Mouse (Mus musculus) stomach, embryonic 16.5 days (tissue): ENCODE data around the gene Tns1. TPM values are rescaled to one million over a fixed set of nuclear protein-coding genes. Genes with fewer than 3 reads are reported as not detected.

ENCODE experiments used
- ATAC-seq: fragments of 200-750 bp; cut with Nextera tagmentation; 2 replicates; pipeline ENCODE4 v1.8.0; 2017; ENCODE audit warnings: moderate number of reproducible peaks, moderate TSS enrichment; ENCODE audit not compliant: insufficient read depth, low FRiP score
- H3K27ac ChIP-seq: fragments of 300-500 bp; sonication (generic); 2 replicates; pipeline ENCODE4 v1.5.1; 2014; ENCODE audit warnings: low read length
- H3K27me3 ChIP-seq: fragments of 300-500 bp; sonication (generic); 2 replicates; pipeline ENCODE4 v1.6.1; 2014; ENCODE audit warnings: low read length, control low read depth, mixed read lengths; ENCODE audit not compliant: control insufficient read depth, insufficient read depth
- H3K36me3 ChIP-seq: fragments of 300-500 bp; sonication (generic); 2 replicates; pipeline ENCODE4 v1.6.1; 2014; ENCODE audit warnings: low read length; ENCODE audit not compliant: control insufficient read depth, insufficient read depth
- H3K4me1 ChIP-seq: fragments of 300-500 bp; sonication (generic); 2 replicates; pipeline ENCODE4 v1.6.1; 2014; ENCODE audit warnings: low read length, control low read depth, mixed read lengths; ENCODE audit not compliant: control insufficient read depth, insufficient read depth
- H3K4me2 ChIP-seq: fragments of 300-500 bp; sonication (generic); 2 replicates; pipeline ENCODE4 v1.6.1; 2014; ENCODE audit warnings: low read depth, low read length, mixed read lengths
- H3K4me3 ChIP-seq: fragments of 300-500 bp; sonication (generic); replicated peaks from 2 replicates; pipeline ENCODE4 v1.5.1; 2014; ENCODE audit warnings: mild to moderate bottlenecking, low read length
- H3K9ac ChIP-seq: fragments of 300-500 bp; sonication (generic); 2 replicates; pipeline ENCODE4 v1.6.1; 2014; ENCODE audit warnings: low read length
- H3K9me3 ChIP-seq: fragments of 300-500 bp; sonication (generic); replicated peaks from 2 replicates; pipeline ENCODE4 v1.6.1; 2016; ENCODE audit warnings: low read length, control low read depth; ENCODE audit not compliant: control insufficient read depth
- WGBS: fragments of 180-500 bp; shearing (Covaris S2); extraction: QIAGEN DNeasy Blood & Tissue Kit; methylation state at CpG from one replicate; pipeline ENCODE4 v1.1.7; 2014; 5-methylcytosine and 5-hydroxymethylcytosine counted together
- polyA plus RNA-seq: library from polyadenylated mRNA; unstranded; fragments of >200 nt; fragmentation: Nextera tagmentation; extraction: Ambion mirVana; gene quantifications from 2 replicates; pipeline ENCODE4 v1.2.1, GENCODE M21; 2015

Tns1 gene
- polyA plus RNA-seq, 1 experiment from 2014 or later = 45.0 TPM

DNA sequence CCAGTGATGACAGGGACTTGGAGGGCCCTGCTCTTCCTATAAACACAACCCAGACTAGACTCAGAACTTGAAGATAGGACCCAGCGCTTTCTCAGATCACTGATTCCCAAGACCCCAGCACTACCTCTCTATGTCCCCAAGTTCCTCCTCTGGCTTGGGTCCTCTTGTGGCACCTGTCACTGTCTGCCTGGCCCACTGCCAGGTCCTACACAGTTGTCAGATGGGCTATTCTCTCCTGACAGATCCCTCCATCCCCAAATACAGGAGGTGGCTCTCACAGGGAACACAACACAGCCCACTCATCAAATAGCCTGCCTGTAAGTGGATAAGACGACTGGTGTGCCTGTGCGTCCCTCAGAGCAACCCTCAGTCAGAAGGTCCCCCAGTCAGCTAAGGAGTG lies 101.3 kb downstream of the Tns1 start:
- Histone ChIP-seq H3K27ac (no peak overlapping the region), H3K36me3 (no peaks in the 10 kb centered on the region), H3K4me2 (no peak overlapping the region), H3K4me1 (peaks cover 41% of the 10 kb centered on the region), H3K4me3 (no peak overlapping the region), H3K9me3 (no peaks in the 10 kb centered on the region), H3K27me3 (no peaks in the 10 kb centered on the region), H3K9ac (no peak overlapping the region)
- ATAC-seq = no peak
- 85% methylated on average over 3 of the region's 3 CpGs for WGBS

DNA sequence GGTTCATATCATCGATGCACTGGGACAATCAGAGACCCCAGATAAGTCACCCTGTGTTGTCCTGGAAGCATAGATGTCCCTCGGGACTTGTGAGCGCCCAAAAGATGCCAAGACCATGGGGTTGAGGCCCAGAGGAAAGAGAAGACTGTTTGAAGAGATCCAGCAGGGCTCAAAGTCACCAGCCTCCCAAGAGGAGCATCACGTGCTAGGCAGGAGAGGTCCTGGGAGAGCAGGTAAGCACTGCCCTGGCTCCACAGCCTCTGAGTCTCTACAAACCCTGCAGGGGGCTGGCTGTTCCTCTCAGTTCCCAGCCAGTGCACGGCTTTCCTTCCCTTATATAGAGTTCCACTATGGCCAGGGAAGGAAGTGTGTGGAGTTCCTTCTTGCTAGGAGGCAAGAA lies 101.7 kb downstream of the Tns1 start:
- no peak for ATAC-seq
- no peaks in the 10 kb centered on the region for H3K36me3 ChIP-seq
- peaks cover 37% of the 10 kb centered on the region for H3K4me1 ChIP-seq
- H3K27me3 ChIP-seq = no peaks in the 10 kb centered on the region
- no peak overlapping the region for H3K9ac ChIP-seq
- no peak overlapping the region for H3K4me3 ChIP-seq
- WGBS = 86% methylated on average over 5 of the region's 5 CpGs
- H3K9me3 ChIP-seq = no peaks in the 10 kb centered on the region
- H3K4me2 ChIP-seq = no peak overlapping the region
- H3K27ac ChIP-seq = no peak overlapping the region

DNA sequence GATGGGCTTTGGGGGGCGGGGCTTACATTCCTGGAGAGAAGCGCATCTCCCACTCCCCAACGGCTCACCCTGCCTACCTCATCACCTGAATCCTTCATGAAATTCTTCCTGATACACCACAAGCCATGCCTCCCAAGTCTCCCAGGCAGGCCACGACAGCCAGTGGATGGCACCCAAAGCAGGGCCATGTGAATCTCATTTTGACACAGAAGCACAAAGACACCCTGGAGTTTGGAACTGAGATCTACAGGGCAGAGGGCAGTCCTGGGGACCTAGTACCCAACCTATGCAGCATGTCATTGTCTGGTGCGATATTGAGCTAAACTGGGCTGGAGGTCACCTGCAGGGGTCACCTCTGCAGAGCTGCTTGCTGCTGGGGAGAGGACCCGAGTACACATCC lies 104.0 kb downstream of the Tns1 start:
- 71% methylated on average over 6 of the region's 6 CpGs for WGBS

DNA sequence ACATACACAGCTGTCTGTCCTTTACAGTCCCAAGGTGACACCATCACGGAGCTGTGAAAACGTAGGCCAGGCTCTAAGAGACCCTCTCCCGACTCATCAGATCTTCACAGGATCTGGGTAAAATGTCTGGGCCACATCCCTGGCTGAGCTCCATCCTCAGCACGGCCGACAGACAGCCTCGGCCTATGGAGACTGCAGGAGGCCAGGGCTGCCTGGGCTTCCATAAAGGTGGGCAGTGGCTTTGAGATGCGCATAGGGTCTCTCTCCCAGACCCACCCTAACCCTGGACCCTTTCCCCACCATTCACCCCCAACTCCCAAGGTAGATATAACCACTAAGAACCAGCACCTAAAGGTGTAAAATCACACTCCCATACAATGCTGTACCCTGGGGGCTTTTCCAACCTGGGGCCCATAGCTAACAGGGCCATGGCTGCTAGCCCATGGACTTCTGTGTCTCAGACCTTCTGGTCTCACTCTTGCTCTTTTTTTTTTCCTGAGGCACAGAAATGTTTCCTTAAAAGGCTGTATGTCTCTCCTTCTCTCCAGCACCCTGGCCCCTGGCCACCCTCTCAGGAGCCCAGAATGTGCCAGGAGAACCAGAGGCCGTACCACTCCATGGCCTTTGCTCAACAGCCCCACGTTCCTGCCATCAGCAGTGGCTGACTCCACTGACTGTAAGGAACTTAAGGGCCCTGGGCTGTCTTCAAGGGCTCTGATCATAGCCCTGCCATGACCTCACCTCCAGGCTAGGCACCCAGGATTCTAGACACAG lies 106.7 kb downstream of the Tns1 start:
- Histone ChIP-seq H3K36me3 (no peaks in the 10 kb centered on the region), H3K4me1 (peaks cover 24% of the 10 kb centered on the region), H3K27ac (no peak overlapping the region), H3K9ac (no peak overlapping the region), H3K27me3 (no peaks in the 10 kb centered on the region), H3K4me2 (no peak overlapping the region), H3K9me3 (no peaks in the 10 kb centered on the region), H3K4me3 (no peak overlapping the region)
- no peak for ATAC-seq
- 77% methylated on average over 9 of the region's 9 CpGs for WGBS

More for the DNA sequence above, 104.0 kb downstream of the Tns1 start:
- Histone ChIP-seq H3K4me1 (peaks cover 30% of the 10 kb centered on the region), H3K4me2 (no peak overlapping the region), H3K9me3 (no peaks in the 10 kb centered on the region), H3K27ac (no peak overlapping the region), H3K36me3 (no peaks in the 10 kb centered on the region), H3K4me3 (no peak overlapping the region), H3K27me3 (no peaks in the 10 kb centered on the region), H3K9ac (no peak overlapping the region)
- ATAC-seq = no peak

DNA sequence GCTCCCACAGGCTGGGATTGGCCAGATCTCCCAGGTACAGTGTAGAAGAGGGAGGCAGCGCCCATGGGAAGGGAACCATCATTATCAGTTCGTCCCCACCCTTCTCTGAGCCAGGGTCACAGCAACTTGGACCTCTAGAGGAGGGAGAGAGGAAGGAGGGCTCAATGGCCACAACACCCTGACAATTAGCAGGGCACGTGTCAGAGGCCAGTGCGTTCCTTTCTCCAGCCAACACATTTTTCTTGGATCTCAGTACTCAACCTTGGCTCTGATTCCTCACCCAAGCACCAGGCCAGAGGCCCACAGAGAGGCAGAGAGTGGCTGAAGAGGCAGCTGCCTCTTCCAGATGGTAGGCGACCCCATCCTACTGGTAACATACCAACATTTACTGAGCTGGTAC lies 107.6 kb downstream of the Tns1 start:
- Histone ChIP-seq H3K9me3 (no peaks in the 10 kb centered on the region), H3K27ac (no peak overlapping the region), H3K4me1 (peaks cover 24% of the 10 kb centered on the region), H3K4me3 (no peak overlapping the region), H3K36me3 (no peaks in the 10 kb centered on the region), H3K9ac (no peak overlapping the region; the same call in 1 of the 2 replicates), H3K4me2 (no peak overlapping the region), H3K27me3 (no peaks in the 10 kb centered on the region)
- 70% methylated on average over 5 of the region's 5 CpGs for WGBS
- no peak for ATAC-seq

DNA sequence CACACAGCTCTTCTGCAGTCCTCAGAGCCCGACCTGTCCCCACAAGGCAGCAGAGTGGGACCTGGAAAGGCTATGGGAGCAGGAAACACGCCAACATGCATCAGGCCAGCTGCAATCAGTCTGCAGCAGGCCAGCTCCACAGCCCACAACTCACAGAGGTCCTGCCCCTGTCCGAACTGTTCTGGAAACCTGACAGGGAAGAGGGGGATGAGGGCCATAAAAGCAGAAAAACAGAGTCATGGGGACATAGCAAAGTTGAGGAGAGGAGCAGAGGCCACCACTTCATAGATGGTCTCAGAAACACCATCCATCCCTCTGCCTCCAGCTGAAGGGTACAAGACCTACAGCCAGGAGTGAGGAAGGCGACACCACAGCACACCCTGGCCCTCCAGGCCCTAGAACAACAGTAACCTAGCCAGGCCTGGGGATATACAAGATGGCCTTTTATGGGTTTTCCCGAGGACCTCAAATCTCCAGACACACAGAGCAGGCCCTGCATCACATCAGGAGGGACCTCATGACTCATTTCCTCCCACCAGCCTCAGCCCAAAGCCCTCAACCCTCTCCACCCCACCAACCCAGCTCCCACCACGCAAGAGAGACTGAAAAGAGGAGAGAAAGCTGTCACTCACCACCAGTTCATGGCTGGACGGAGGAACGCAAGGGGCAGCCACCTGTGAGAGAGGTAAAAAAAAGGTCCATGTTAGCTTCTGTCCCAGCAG lies 108.6 kb downstream of the Tns1 start:
- Histone ChIP-seq H3K4me3 (no peak overlapping the region), H3K9me3 (0 out of 2 replicates have a peak, but pooled peaks cover 3% of the 10 kb centered on the region), H3K27ac (peak overlapping the region; percentile 66), H3K9ac (0 out of 2 replicates have a peak overlapping the region, but pooled peaks have one; percentile 23), H3K4me1 (peaks cover 24% of the 10 kb centered on the region), H3K27me3 (no peaks in the 10 kb centered on the region), H3K36me3 (no peaks in the 10 kb centered on the region), H3K4me2 (0 out of 2 replicates have a peak overlapping the region, but pooled peaks have one; percentile 7)
- 0 out of 2 replicates have a peak, but pooled peaks have one; percentile 60 for ATAC-seq
- WGBS = 52% methylated on average over 8 of the region's 8 CpGs

DNA sequence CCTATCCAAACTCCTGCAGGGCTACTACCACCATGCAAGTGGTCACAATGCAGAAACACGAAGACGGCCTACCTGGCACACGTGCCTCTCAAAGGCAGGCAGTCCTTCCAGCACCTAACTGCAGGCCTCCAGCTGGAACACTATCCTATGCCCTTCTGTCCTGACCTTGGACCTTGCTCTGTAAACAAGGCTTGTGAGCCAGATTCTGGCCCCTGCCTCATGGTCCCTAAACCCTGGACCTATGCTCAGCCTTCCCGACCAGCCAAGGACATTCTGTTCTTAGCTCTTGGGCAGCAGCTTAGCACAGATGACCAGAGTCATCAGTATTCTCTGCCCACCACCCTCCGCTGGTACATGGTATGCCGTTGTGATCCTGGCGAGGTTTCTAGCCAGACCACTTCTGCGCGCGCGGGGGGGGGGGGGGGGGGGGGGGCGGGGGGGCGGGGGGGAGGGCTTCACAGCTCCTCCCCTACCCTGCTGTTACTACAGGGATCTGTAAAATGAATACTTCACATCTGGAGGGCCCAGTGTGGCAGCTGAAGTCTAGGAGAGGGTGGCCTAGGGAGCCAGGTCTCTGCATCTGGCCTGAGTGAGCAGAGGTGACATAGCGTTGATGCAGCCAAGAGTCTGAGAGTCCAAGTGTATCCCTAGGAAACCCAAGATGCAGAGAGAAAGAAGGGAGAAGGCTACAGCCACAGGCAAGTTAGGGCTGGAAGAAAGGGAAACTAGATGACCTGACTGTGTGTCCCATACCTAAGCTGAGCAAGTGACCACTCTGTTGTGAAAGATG lies 109.5 kb downstream of the Tns1 start:
- 53% methylated on average over 8 of the region's 14 CpGs for WGBS
- peak; percentile 31; the same call in 1 of the 2 replicates for ATAC-seq
- Histone ChIP-seq H3K36me3 (no peaks in the 10 kb centered on the region), H3K4me1 (peaks cover 24% of the 10 kb centered on the region), H3K9me3 (0 out of 2 replicates have a peak, but pooled peaks cover 5% of the 10 kb centered on the region), H3K4me3 (no peak overlapping the region), H3K27ac (no peak overlapping the region), H3K9ac (0 out of 2 replicates have a peak overlapping the region, but pooled peaks have one; percentile 7), H3K27me3 (no peaks in the 10 kb centered on the region), H3K4me2 (no peak overlapping the region)

DNA sequence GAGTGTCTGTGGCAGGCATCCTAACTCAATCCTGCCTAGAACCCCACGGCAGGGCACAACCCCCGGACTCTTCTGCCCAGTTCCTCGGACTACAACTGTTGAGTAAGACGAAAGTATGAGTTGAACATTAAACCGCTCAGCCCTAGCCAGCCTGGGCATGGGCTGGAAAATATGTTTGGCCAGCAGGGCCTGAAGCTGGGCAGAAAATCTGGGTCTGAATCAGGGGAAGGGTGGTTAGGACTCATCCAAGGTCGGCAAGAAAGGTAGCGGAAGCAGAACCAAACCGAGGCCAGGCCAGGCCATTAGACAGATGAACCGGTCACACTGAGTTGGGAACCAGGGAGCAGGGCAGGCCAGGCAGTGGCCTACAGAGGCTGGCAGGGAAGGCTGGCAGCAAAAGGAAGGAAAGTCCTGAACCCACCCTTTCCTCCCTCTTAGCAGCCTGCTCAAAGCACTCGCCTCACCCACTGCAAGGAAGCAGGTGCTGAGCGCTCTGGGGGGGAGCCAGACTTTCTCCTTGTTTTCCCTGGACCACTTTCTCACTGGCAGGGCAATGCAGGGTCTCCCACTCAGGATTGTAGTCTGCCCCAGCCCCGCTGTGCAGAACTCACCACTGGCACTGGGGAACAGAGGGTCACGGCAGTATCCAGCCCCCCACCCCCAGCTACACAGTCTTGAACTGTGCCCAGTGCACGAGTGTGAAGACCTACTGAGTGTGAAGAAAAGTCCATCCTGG lies 110.8 kb downstream of the Tns1 start:
- Histone ChIP-seq H3K4me2 (no peak overlapping the region), H3K4me1 (peaks cover 35% of the 10 kb centered on the region), H3K27me3 (no peaks in the 10 kb centered on the region), H3K9ac (peak overlapping the region; percentile 17; the same call in 1 of the 2 replicates), H3K9me3 (0 out of 2 replicates have a peak, but pooled peaks cover 5% of the 10 kb centered on the region), H3K27ac (no peak overlapping the region), H3K36me3 (no peaks in the 10 kb centered on the region), H3K4me3 (no peak overlapping the region)
- no peak for ATAC-seq
- WGBS = 78% methylated on average over 14 of the region's 14 CpGs
